Mouse (Mus musculus) embryo, embryonic 9.5 days (tissue): ENCODE data around the gene Arntl2.
"Not testable (repeated sequence)": the region's sequence is repeated elsewhere in the genome, so short reads cannot be mapped to it uniquely, and the experiment has no call there.

Experiments used
- DNase-seq: peaks from one replicate; pipeline ENCODE4 v3.0.0-alpha.2; 2017; ENCODE audit errors: extremely low spot score

Gene Arntl2

DNA sequence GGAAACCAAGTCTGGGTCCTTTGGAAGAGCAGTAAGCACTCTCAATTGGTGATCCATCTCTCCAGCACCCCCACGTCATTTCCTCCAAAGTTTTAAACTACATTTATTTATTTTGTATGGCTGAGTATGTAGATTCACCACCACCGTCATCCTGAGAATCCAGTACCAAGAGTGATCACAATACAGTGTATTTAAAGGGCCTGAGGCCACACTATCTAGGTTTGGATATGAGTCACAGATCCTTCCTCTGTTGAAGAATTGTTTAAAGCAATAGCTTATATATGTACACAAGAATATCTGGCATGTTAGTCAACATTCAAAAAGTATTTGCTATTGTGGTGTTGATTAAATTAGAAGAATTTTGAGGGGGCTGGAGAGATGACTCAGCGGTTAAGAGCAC is 52.4 kb downstream of the Arntl2 start:
- no peak for DNase-seq

DNA sequence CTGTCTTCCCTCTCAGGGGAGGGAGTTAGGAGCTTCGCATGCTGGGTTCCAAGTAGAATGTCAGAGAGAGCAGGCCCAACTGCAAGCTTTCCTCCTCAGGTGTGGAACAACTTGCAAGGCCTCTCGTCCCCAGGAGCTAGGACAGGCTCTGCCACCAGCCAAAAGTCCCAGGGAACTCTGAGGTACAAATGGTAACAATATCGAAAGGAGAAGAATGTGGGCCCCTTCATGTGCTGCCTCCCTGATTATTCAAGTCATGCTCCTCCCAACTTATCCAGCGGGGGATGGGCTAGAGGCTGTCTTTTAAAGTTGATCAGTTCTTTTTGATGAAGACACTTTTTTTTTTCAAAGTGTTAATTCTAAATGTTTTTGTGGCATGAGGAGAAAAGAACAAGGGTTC is 54.2 kb downstream of the Arntl2 start, which contains the start of gene Smco2:
Smco2 (plus strand) TSS at position 55 of the 400 bp plus-strand sequence.
- no peak for DNase-seq

DNA sequence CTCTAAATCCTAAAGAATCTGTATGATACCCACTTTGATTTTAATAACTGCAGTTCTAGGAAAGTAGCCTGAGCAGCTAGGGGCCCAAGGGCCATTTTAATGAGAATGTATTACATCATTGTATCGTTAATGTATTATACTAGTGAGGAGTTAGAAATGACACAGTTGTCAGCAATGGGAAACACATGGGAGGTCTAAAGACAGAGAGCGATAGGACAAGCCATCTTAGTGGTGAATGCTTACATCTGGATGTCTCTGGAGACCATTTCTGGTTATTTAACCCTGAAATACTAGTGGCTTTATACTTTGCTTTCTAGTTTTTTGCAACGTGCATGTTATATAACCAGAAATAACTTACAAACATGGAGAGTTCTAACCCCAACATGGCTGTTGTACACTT is 56.1 kb downstream of the Arntl2 start:
- DNase-seq: no peak

DNA sequence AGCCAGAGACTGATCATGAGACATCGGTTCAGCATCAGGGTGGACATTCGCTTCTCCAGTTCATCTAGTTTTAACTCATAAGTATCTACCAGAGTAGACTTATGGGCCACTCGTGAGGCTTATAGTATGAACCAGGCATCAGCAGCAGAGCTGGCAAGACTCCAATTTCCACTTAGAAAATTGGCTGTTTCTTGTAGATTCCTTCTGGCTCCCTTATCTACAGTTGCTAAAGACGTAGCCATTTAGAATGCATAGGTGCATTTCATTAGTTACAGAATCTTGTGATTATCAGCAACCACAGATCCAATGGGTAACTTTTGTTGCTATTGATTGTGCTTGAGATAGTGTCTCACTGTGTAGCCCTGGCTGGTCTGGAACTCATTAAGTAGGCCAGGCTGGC is 56.9 kb downstream of the Arntl2 start:
- DNase-seq: no peak

DNA sequence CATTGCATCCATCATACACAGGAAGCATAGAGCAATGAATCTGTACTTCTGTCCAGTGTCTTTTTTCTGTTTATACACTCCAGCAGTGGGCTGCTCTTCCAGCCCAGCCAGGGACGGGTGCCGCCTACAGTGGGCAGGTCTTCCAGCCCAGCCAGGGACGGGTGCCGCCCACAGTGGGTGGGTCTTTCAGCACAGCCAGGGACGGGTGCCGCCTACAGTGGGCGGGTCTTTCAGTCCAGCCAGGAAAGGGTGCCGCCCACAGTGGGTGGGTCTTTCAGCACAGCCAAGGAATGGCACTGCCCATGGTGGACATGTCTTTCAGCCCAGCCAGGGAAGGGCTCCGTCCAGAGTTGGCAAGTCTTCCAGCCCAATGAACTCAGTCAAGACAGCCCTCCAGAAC is 59.3 kb downstream of the Arntl2 start:
- DNase-seq: no peak

DNA sequence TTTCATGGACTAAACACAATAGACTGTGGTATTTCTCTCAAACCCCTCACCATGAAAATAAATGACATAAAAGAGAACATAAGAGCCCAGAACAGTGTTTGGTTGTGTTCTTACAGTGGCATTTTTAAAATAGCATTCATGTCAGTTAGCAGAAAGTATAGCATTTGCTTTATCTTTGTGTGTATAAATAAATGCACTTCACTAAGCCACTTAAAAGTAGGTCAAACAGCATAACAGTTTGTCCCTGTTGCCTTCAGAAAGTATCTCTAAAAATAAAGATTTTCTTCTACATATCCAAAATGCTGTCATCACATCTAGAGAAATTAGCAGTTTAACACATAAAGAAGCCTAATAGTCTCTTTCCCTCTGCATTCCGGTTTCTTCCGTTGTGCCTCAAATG is 61.5 kb downstream of the Arntl2 start:
- no peak for DNase-seq

DNA sequence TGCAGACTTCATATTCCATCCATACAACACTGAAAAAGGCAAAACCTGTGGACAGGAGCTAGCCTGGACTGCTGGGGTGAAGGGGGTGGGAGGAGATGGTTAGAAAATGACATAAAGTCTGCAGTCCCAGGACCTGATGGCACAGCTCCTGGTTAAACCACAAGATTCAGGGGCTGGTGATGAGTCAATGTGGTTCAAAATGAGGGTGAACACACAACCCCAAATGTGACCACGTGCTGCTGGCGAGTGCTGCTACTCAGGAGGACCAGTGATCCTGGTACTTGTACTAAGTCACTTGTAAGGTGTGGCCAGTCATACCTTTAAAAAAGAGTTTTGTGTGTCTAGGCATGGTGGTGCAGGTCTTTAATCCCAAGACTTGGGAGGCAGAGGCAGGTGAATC is 67.3 kb downstream of the Arntl2 start:
- DNase-seq: no peak

DNA sequence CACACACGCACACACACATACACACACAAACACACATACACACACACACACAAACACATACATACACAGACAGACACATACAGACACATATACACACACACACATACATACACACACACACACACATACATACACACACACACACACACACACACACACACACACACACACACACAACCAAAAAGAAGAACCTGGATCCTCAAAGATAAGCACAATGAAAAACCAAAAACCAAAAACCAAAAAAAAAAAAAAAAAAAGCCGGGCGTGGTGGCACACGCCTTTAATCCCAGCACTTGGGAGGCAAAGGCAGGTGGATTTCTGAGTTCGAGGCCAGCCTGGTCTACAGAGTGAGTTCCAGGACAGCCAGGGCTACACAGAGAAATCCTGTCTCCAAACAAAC is 68.5 kb downstream of the Arntl2 start:
- not testable (repeated sequence) for DNase-seq

DNA sequence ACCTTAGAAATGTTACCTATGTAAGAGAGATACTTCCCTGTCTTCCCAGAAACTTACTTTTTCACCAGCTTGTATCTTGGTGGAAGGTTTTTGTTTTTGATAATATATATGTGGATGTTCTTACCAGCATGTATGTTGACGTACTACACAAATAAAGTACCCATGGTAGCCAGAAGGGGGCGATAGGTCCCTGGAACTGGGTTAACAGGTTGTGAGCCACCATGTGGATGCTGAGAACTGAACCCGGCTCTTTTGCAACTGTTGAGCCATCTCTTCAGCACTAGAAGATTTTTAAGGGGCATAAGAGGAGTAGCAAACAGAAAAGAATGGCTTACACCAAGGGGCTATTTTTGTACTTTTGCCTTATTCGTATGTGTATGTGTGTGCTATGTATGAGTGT is 69.8 kb downstream of the Arntl2 start:
- DNase-seq: no peak

DNA sequence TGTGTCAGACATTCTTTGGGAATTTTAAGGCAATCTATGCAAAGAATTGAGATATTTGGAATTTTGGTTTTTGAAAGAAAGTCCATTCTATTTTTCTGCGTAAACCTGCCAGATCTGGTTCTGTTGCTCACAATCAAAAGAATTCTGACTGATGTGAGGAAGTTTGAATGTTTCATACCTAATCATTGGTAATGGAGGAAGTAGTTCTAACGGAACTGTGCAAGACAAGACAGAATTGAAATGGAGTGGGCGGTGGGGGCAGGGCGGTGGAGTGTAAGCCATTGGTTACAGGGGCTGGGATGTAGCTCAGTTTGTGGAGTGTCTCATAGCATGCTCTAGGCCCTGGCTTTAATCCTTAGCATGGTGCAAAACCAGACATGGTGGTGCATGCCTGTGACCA is 76.1 kb downstream of the Arntl2 start:
- no peak for DNase-seq

DNA sequence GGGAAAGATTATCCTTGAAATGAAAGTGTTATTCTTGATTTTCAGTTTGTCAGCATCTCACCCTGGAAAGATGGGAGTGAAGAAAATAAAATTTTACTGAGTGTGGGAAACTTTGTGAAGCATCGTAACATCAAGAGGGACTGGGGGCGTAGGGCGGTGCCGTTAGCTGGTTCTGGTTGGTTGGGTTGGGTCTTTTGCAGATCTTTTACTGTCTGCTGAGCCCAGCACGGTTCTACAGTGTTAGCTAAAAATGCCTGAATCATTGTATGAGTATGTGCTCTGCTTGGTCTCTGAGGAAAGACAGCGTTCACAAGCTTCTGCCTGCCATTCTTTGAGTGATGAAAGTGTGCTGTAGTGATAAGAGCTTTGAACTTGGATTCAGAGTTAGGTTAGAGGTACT is 78.6 kb downstream of the Arntl2 start:
- DNase-seq: no peak

DNA sequence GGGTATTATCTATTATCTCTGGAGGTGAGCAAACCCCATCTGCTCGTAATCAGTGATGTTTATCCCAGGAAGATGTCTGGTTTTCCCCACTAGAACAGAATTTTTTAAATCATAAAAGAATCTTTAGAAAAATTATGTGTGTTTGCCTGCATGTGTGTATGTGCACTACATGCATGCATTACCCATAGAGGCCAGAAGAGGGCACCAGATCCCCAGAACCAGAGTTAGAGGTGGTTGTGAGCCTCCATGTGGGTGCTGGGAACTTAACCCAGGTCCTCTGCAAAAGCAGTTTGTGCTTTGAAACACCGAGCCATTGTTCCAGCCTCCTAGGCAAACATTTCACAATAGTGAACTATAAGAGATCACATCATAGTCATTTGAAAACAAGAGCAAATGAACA is 81.0 kb downstream of the Arntl2 start:
- no peak for DNase-seq

DNA sequence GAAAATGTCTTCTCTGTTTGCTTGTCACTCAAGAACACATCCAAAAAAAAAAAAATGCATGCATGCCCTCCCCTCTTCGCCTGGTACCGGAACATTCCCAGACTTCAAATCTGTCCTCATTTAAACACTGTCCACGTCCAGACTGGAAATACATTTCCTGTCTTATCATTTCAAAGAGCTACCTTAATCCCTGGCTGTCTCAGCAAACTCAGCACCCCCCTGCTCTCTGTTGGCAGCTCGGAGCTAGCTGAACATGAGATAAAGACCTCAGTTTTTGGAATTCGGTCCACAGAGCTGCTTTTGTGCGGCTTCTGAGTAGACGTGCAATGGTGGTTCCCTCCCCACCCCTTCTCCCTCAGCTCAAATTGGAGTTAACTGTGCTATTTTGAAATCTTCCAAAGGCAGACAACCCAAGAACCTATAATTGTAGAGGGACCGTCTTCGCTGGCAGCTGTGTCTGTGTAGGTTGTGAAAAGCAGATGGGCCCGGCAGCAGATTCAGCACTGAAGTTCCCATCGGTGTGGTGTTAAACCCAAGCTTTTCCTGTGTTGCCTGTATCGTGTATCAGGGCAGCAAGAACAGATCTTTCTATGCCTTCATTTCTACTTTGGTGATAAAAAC is 81.7 kb downstream of the Arntl2 start:
- DNase-seq: no peak

DNA sequence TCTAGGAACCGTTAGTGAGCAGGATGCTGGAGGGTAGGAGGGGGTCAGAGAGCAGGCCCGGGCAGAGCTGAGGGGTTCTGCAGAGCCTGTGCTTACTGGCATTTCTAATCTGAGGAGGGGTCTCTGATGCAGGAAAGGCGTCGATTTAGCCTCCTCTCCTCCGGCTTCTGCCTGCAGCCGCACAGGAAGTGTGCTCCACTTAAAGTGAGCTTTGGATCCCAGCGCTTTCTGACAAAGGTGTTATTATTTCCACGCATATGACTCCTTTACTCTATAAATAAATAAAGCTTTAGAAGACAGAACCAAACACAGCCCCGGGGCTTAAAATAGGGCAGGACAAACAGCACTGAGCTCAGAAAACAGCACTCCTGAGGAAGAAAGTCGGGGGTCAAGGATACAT is 83.1 kb downstream of the Arntl2 start:
- no peak for DNase-seq

DNA sequence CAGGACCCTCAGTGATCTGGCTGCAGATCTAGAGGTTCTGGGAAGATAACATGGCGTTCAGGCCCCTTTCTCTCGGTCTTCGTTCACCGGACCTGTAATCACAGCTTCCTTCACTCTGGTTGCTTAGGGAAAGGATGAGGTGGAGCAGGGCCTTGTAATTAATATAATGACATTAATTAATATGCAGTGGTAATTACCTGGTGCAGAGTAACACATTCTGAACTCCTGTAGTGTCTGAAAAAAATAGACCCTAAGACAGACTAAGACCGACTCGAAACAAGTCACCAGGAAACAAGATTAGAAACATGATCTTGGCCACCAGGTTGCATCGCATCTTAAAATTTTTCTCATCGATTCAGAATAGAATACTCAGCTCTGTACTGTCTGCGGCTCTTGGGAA is 84.0 kb downstream of the Arntl2 start:
- DNase-seq: no peak

DNA sequence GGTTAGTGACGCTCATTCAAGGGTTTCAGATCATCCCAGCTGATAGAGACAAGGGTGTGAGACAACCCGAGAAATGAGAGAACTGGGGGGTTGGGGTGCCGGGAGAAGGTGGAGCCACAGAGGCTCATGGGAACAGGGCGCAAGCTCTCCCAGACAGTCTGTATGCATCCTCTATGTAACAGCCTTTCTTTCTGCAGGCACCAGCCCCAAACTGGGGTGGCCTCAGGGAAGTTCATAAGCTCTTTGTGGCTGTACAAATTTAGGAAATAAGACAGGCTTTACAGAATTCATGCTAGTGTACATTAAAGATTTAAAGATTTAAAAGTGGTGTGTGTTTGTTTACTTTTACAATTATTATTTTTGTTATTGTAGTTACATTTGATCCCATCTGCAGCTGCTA is 84.4 kb downstream of the Arntl2 start:
- DNase-seq: no peak

DNA sequence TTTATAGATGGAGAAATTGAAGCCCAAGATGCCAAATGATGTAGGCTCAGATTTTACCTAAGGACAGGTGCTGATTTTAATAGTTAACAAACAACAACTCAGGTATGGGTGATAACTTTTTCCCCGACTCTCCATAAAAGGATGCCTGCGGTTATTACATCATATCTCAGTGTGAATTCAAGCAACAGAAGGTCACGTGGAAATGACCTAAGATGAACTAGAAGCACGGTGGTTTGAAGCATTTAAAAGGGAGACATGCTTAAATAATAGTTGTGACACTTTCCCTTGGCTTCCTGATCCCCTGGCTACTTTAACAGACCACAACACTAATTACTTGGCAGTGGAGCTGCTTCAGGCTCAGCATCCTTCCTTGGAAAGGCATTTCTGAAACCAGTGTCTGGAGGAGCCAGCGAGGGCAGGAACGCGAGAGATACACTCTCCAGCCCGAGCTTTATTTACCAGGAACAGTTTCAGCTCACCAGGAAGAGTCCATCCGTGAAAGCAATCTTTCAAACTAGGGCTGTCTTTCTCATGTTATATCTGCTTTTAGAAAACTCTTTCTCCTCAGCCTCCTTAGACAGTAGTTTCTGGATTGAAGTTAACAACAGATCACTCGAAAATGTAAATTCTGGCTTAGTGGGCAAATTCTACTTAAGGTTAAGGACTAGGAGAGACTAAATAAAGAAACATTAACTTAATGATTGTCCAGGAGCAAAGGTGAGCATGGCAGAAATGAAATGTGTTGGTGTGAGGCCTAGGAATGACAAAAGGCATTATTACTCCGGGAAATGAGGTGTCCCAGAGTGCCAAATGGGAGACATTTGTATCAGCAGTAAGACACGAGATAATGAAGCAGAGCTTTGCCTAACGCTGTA is 86.3 kb downstream of the Arntl2 start:
- DNase-seq: no peak
